Mouse (Mus musculus): ENCODE measurements at regions not wholly inside any gene's neighbourhood (a gene's known extent, or its start where the extent isn't known, plus 50 kb on each side); places are given as distances from the start of the nearest gene placed in this dataset.

DNA sequence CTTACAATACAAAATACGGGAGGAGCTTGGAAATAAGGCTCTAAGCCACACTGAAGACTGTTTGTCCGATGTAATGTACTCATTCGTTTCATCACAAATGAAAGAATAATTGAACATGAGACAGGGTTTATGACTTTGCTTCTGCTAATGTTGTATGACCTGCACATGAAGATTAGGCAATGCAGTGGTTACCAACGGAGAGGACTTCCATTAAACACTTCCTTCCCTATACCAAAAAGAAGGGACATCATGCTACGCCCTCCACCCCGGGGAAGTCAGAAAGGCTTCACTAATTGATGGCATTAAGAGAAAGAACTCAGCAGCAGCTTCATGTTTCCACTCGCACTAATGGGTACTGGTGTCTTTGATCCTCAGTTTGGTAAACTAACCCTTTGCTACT lies 57.6 kb upstream of the C1qtnf7 start:
- Histone ChIP-seq H3K9ac (ENCODE audit: insufficient read depth, low read depth) (no peak overlapping the region), H3K79me2 (replicated peaks; ENCODE audit: control insufficient read depth, extremely low read depth, insufficient read depth, poor library complexity, severe bottlenecking) (no peaks in the 10 kb centered on the region)

DNA sequence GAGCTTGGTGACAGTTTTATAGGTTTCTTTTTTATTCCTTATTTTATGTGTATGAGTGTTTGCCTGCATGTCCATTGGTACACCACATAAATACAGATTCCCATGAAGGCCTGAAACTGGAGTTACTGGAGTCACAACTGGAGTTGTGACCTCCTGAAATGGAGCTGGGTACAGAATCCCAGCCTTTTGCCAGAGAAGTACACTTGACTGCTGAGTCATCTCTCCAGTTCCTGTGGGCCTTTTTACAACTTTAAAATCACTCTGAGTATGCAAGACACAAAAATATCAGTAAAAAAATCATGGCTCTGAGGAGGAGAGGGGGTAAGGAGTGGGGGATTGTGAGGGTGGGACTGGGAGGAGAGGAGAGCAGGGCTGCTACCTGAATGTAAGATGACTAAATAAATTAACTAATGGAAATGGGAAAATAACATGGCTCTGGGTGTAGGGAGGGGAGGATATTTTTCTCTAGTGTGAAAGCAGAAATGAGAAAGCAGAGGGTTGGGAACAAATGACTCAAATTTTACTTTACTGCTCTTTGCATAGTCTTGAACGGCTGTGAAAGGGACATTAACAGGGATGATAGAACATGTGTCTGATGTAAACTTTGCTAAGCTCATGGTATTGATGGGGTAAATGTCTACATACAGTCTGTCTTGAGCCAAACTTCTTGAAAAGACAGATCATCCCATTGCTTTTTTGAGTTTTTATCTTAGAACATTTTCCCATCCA lies 53.2 kb upstream of the C1qtnf7 start:
- peak overlapping the region; percentile 50 for H3K9ac ChIP-seq (ENCODE audit: insufficient read depth, low read depth)
- H3K27me3 ChIP-seq (replicated peaks) = no peaks in the 10 kb centered on the region
- no peaks in the 10 kb centered on the region for H3K79me2 ChIP-seq (replicated peaks; ENCODE audit: control insufficient read depth, extremely low read depth, insufficient read depth, poor library complexity, severe bottlenecking)
- DNase-seq (ENCODE audit: extremely low read depth) = peak; percentile 62
- no peaks in the 10 kb centered on the region for H3K9me3 ChIP-seq (replicated peaks; ENCODE audit: low read length)
- in situ Hi-C loops (cut with MboI; ENCODE audit: low pct_ligation_motif_present, low pct_unique_long_range_greater_than_20kb, low sequenced_read_pairs) (no loop called here), dilution Hi-C loops (cut with MboI; ENCODE audit: extremely low pct_ligation_motif_present, extremely low pct_unique_long_range_greater_than_20kb, low sequenced_read_pairs) (no loop called here)
- no peaks in the 10 kb centered on the region for H3K36me3 ChIP-seq (replicated peaks in 1 of 2; ENCODE audit: control insufficient read depth in 1 of 2, insufficient read depth in 1 of 2, low read length in 1 of 2)
- H3K4me2 ChIP-seq (ENCODE audit: insufficient read depth, low read depth, poor library complexity, severe bottlenecking) = peak overlapping the region; percentile 77
- peaks cover 9 to 56% of the 10 kb centered on the region in 2 experiments for H3K4me1 ChIP-seq (ENCODE audit: control insufficient read depth in 1 of 2, insufficient read depth in 2 of 2)
- H3K4me3 ChIP-seq (replicated peaks in 1 of 3; ENCODE audit: low read depth in 2 of 3, low read length in 2 of 3, poor library complexity in 1 of 3) = no peak overlapping the region
- peak overlapping the region; percentile 58 for H3K27ac ChIP-seq (ENCODE audit: insufficient read depth, low read depth)
- no peak for TF ChIP-seq USF2 (conservative IDR thresholded peaks at IDR 0.05; ENCODE audit: low read depth, low read length)
- peak; percentile 70 for TF ChIP-seq RCOR1 (conservative IDR thresholded peaks at IDR 0.05; ENCODE audit: low read depth, low read length)
- TF ChIP-seq MEF2A (IDR thresholded peaks at IDR 0.05; ENCODE audit: borderline replicate concordance, low read depth, low read length) = 0 out of 2 replicates have a peak, but pooled peaks have one; percentile 44
- no peak for TF ChIP-seq E2F4 (IDR thresholded peaks at IDR 0.05; ENCODE audit: insufficient replicate concordance, low read depth, low read length)
- TF ChIP-seq EP300 (IDR thresholded peaks at IDR 0.05; ENCODE audit: low read length) = peak; percentile 98
- TF ChIP-seq BHLHE40 (IDR thresholded peaks at IDR 0.05; ENCODE audit: low read depth, low read length) = peak; percentile 12; the same call in 1 of the 2 replicates
- peak; percentile 84 for TF ChIP-seq MAFK (IDR thresholded peaks at IDR 0.05; ENCODE audit: insufficient replicate concordance, low read length)
- TF ChIP-seq USF1 (IDR thresholded peaks at IDR 0.05; ENCODE audit: low read depth, low read length) = no peak
- peak; percentile 71; the same call in 1 of the 2 replicates for TF ChIP-seq MYC (IDR thresholded peaks at IDR 0.05; ENCODE audit: low read depth, low read length)
- no peak for TF ChIP-seq SMC3 (IDR thresholded peaks at IDR 0.05; ENCODE audit: low read depth, low read length)
- TF ChIP-seq TBP (conservative IDR thresholded peaks at IDR 0.05; ENCODE audit: low read depth, low read length) = 0 out of 2 replicates have a peak, but pooled peaks have one; percentile 50
- no peak; the same call in 1 of the 2 replicates for TF ChIP-seq CHD2 (IDR thresholded peaks at IDR 0.05; ENCODE audit: low read length)
- TF ChIP-seq POLR2AphosphoS2 (IDR thresholded peaks at IDR 0.05; ENCODE audit: low read depth, low read length) = no peak
- no peak for TF ChIP-seq CHD1 (IDR thresholded peaks at IDR 0.05; ENCODE audit: low read depth, low read length)
- no peak for TF ChIP-seq ELF1 (IDR thresholded peaks at IDR 0.05; ENCODE audit: low read depth, low read length)
- peak; percentile 53; the same call in 1 of the 2 replicates for TF ChIP-seq MAX (IDR thresholded peaks at IDR 0.05; ENCODE audit: low read length)
- TF ChIP-seq JUND (conservative IDR thresholded peaks at IDR 0.05; ENCODE audit: low read depth, low read length) = peak; percentile 92
- no peak for TF ChIP-seq RAD21 (IDR thresholded peaks at IDR 0.05; ENCODE audit: low read depth, low read length)
- no peak for TF ChIP-seq ZC3H11A (IDR thresholded peaks at IDR 0.05; ENCODE audit: low read depth, low read length)
- TF ChIP-seq SIN3A (IDR thresholded peaks at IDR 0.05; ENCODE audit: low read length) = 0 out of 2 replicates have a peak, but pooled peaks have one; percentile 51
- TF ChIP-seq TCF12 (IDR thresholded peaks at IDR 0.05; ENCODE audit: low read depth, low read length) = peak; percentile 61
- no peak for TF ChIP-seq ZKSCAN1 (IDR thresholded peaks at IDR 0.05; ENCODE audit: borderline replicate concordance, low read depth, low read length)
- TF ChIP-seq HCFC1 (IDR thresholded peaks at IDR 0.05; ENCODE audit: low read depth, low read length) = no peak
- peak; percentile 25; the same call in 1 of the 2 replicates for TF ChIP-seq MXI1 (IDR thresholded peaks at IDR 0.05; ENCODE audit: low read depth, low read length)
- no peak for TF ChIP-seq CTCF (conservative IDR thresholded peaks at IDR 0.05 in 1 of 2, IDR thresholded peaks at IDR 0.05 in 1 of 2; ENCODE audit: low read depth in 2 of 2, low read length in 2 of 2)
- peak; percentile 80 for TF ChIP-seq ETS1 (conservative IDR thresholded peaks at IDR 0.05; ENCODE audit: low read depth, low read length)

More for the DNA sequence above, 57.6 kb upstream of the C1qtnf7 start:
- H3K27me3 ChIP-seq (replicated peaks) = no peaks in the 10 kb centered on the region
- no peaks in the 10 kb centered on the region for H3K36me3 ChIP-seq (replicated peaks in 1 of 2; ENCODE audit: control insufficient read depth in 1 of 2, insufficient read depth in 1 of 2, low read length in 1 of 2)
- peaks cover 2 to 15% of the 10 kb centered on the region in 2 experiments; a peak in 3 of 4 replicates for H3K4me1 ChIP-seq (ENCODE audit: control insufficient read depth in 1 of 2, insufficient read depth in 2 of 2)
- TF ChIP-seq NRF1 (IDR thresholded peaks at IDR 0.05; ENCODE audit: low read depth, low read length) (no peak), ZC3H11A (IDR thresholded peaks at IDR 0.05; ENCODE audit: low read depth, low read length) (no peak), EP300 (IDR thresholded peaks at IDR 0.05; ENCODE audit: low read length) (no peak), GABPA (IDR thresholded peaks at IDR 0.05; ENCODE audit: insufficient replicate concordance, low read depth, low read length) (no peak), ZMIZ1 (IDR thresholded peaks at IDR 0.05; ENCODE audit: low read depth, low read length) (no peak), JUN (IDR thresholded peaks at IDR 0.05; ENCODE audit: insufficient read depth, low read depth, low read length) (no peak), ELF1 (IDR thresholded peaks at IDR 0.05; ENCODE audit: low read depth, low read length) (no peak), SMC3 (IDR thresholded peaks at IDR 0.05; ENCODE audit: low read depth, low read length) (no peak), MAFK (IDR thresholded peaks at IDR 0.05; ENCODE audit: insufficient replicate concordance, low read length) (no peak), E2F4 (IDR thresholded peaks at IDR 0.05; ENCODE audit: insufficient replicate concordance, low read depth, low read length) (no peak), RAD21 (IDR thresholded peaks at IDR 0.05; ENCODE audit: low read depth, low read length) (no peak), MYC (IDR thresholded peaks at IDR 0.05; ENCODE audit: low read depth, low read length) (no peak), CTCF (conservative IDR thresholded peaks at IDR 0.05 in 1 of 2, IDR thresholded peaks at IDR 0.05 in 1 of 2; ENCODE audit: low read depth in 2 of 2, low read length in 2 of 2) (no peak), POLR2A (IDR thresholded peaks at IDR 0.05; ENCODE audit: low read depth, low read length) (no peak)
- H3K4me2 ChIP-seq (ENCODE audit: insufficient read depth, low read depth, poor library complexity, severe bottlenecking) = no peak overlapping the region
- dilution Hi-C loops (cut with MboI; ENCODE audit: extremely low pct_ligation_motif_present, extremely low pct_unique_long_range_greater_than_20kb, low sequenced_read_pairs) (no loop called here), in situ Hi-C loops (cut with MboI; ENCODE audit: low pct_ligation_motif_present, low pct_unique_long_range_greater_than_20kb, low sequenced_read_pairs) (no loop called here)
- H3K9me3 ChIP-seq (replicated peaks; ENCODE audit: low read length) = no peaks in the 10 kb centered on the region
- H3K27ac ChIP-seq (ENCODE audit: insufficient read depth, low read depth) = no peak overlapping the region
- no peak for DNase-seq (ENCODE audit: extremely low read depth)
- no peak overlapping the region for H3K4me3 ChIP-seq (replicated peaks in 1 of 3; ENCODE audit: low read depth in 2 of 3, low read length in 2 of 3, poor library complexity in 1 of 3)
